Mouse (Mus musculus) gastrocnemius, adult 18-20 months (tissue): ENCODE data around the gene Rpl38. TPM values are rescaled to one million over a fixed set of nuclear protein-coding genes. Genes with fewer than 3 reads are reported as not detected.
"Not testable (repeated sequence)": the region's sequence is repeated elsewhere in the genome, so short reads cannot be mapped to it uniquely, and the experiment has no call there.

Experiments used
- DNase-seq: peaks from one replicate; pipeline ENCODE4 v3.0.0; 2021; ENCODE audit warnings: low spot score
- total RNA-seq, 2 experiments: library from RNA; stranded (reverse); gene quantifications; 2 replicates each; pipeline ENCODE4 v1.2.3; 2021

Gene Rpl38
- total RNA-seq, 2 experiments from 2014 or later, result 619 to 713 TPM

- DNase-seq, result no peak
These were observed 11.2 kb upstream of the Rpl38 start for GRCm38 (mm10) chr11:114656994-114657644.

GRCm38 (mm10) chr11:114657737-114658136 lies 10.6 kb upstream of the Rpl38 start:
- DNase-seq, result peak; percentile 42

GRCm38 (mm10) chr11:114662161-114662560 lies 6.2 kb upstream of the Rpl38 start:
- DNase-seq, result no peak

DNA sequence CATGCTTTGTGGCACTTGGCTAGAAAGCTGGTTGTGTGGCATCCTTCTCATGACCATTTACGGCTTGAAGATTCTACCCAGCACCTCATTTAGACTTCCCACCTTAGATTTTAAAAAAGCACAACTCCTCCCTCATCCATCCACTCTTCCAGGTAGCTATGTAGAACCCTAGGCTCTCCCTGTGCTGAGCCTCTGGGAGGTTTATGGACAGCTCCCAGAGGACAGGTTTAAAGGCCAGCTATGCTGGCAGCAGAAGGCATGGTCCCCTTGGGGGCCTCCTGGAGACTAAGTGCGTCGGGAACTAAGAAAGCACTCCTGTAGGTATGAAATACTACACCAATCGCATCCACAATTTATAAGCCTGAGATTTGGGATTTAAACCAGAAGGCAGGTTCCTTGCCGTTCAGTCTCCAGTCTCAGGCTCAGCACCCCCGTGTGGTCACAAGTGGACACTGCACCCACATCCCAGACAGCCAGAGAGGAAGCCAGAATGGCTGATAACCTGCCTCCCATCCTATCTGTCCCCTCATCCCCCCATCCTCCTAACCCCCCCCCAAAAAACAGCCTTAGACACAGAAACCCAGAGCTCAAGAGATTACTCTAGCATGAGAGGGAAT lies 5.5 kb upstream of the Rpl38 start:
- DNase-seq, result peak; percentile 56

GRCm38 (mm10) chr11:114664164-114664563 lies 4.2 kb upstream of the Rpl38 start:
- no peak for DNase-seq

- DNase-seq, result no peak
These were observed 2.9 kb upstream of the Rpl38 start for GRCm38 (mm10) chr11:114665463-114665862.

- DNase-seq, result no peak
These were observed 1.5 kb upstream of the Rpl38 start for GRCm38 (mm10) chr11:114666786-114667185.

GRCm38 (mm10) chr11:114667236-114667931 lies 940 bp upstream of the Rpl38 start:
- DNase-seq, result no peak

- not testable (repeated sequence) for DNase-seq
These were observed 415 bp upstream of the Rpl38 start for GRCm38 (mm10) chr11:114667932-114668285.

- peak; percentile 71 for DNase-seq
These were observed 658 bp downstream of the Rpl38 start for GRCm38 (mm10) chr11:114668741-114669623.

DNA sequence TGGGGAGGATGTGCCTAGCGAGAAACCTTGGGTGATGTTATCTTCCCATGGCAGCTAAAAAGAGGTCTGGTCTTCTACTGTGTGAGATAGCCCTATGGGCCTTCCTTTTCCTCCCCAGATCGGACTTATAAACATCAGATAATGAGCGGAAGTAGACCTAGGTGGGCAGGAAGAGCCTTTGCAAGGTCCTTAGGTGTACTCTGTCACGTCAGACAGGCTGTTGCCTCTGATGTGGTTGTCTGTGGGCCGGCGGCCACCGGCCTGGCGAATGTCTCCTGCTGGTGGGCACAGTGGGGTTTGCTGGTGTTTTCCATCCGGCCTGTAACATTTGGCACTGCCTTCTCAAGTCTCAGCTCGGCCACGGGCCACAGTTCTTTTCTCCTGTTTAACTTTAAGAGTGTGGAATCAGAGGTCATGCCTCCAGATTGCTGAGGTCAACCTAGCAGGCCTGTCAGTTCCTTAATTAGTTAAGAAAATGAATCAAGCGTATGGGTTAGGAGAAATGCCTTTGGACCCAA lies 1.4 kb downstream of the Rpl38 start:
- DNase-seq, result no peak

DNA sequence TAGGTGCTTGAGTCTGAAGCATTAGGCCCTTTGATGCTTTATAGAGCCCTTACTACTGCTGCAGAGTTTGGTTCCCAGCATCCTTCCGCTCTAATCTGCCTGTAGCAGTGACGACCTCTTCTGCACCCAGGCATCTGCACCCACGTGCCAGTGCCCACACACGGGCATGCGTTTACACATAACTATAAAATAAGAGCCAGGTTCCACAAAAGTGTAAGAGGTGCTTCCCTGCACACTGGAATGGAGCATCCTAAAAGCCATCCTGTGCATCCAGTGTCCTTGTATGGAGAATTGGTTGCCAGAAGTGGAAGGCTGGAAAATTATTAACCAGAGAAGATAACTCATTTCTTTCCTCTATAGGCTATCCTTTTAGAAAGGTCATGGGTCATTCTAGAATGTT lies 2.8 kb downstream of the Rpl38 start:
- DNase-seq, result no peak

DNA sequence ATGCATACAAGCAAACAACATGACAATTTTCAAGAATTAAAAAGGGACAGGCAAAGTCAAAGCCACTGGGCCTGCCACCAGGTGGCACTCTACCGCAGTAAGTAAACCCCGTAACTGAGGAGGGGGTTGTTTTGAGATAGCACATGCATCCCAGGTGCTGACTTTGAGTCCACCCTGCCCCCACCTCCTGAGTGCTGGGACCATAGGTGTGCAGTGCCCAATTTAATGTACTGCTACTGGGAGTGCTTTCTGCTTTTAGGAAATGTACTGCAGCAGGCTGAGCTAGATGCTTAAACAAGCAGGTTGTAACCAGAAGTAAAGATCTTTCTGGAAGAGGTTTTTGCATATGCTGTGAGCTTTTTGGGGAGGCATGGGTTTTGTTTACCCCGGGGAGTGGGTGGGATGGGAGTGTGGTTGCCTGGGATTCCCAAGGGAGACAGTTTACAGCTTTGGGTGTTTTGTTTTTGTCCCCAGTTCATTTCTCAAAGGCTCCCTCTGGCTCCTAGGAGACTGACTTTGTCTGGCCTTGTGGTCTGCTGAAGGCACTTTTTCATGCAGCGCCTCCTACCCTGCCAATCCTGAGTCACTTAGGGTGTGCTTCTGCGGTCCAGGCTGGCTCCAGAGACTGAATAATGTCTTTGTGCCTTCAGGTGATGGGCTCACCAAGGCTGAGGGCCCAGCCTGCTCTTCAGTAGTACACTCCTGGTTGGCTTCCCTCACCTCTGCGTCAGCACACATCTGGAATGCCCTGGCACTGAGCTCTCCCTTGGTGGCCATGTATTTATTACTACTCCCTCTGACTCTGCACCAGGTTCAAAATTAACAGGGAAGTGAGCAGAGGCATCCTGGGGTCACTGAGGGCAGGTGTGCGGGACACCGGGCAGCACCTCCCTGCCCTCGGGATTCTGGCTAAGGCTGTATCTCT lies 4.7 kb downstream of the Rpl38 start:
- no peak for DNase-seq

DNA sequence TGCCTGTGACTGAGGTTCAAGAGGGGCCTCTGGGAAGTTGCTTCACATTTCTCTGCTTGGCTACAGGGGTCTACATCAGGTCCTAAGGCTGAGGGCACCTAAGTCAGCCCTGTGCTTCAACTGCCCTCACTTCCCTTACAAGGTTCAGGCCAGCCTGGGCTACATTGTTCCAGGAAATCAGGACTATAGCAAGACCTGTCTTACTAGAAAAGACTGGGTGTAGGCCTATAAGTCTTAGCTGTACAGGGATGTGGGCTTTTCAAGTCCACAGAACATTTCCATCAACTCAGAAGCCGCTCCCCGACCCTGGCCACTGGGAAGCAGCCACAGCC lies 5.4 kb downstream of the Rpl38 start:
- no peak for DNase-seq

GRCm38 (mm10) chr11:114674180-114674579 lies 5.9 kb downstream of the Rpl38 start:
- no peak for DNase-seq

GRCm38 (mm10) chr11:114674796-114675195 lies 6.5 kb downstream of the Rpl38 start:
- DNase-seq, result not testable (repeated sequence)

GRCm38 (mm10) chr11:114675341-114675825 lies 7.1 kb downstream of the Rpl38 start, which contains the start of gene Ttyh2:
Gene Ttyh2, plus strand, starts transcription at chr11:114675431.
- peak; percentile 84 for DNase-seq

DNA sequence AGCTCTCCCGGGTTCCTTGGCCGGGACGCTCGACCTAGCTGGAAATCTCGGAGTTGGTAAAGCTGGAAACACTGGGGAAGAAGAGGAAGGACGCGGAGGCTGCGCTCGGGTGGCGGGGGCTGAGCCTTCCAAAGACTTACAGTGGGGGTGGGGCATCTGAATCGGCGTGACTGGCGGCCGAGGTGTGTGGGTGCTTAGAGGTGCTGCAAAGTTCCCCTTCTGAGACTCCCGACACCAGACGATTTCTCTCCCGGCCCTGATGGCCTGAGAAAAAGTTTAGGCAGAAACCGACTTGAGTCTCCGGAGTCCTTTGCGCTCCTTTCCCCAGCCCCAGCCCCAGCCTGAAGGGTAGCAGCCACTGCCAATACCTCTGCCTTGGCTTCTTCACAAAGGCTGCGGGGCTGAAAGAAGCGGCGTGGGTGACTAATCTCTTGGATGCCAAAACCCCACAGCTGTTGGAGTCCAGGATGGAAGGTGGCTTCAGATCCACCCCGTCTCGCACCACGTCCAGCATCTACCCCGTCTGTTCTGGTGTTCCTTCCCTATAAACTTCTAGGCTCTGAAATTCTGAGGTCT lies 7.6 kb downstream of the Rpl38 start:
- DNase-seq, result peak; percentile 36

DNA sequence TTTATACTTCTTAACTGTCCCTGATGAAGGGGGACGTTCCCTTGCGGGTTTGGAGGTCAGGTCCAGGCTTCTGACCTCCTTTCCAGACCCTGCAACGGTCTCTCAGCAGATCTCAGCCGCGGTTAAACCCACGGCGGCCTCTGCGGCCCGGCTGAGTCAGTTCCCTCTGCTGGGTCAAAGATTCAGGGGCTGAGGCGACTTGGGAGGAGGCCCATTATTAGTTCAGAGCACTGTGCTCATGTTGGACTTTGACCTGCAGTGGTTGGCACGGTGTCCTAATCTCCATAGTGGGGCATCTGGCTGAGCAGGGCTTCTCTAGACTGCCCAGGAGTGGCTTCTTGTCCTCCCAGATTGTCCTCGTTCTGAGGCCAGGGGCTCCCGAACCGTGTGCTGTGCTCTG lies 8.1 kb downstream of the Rpl38 start:
- DNase-seq, result peak; percentile 48
